Mouse (Mus musculus) activated CD4-positive, CD25-positive, alpha-beta regulatory T cell, adult 4 months (primary cell): ENCODE measurements around the gene Abcc4. TPM values are rescaled to one million over a fixed set of nuclear protein-coding genes. Genes with fewer than 3 reads are reported as not detected.

Experiments used
- ATAC-seq: one replicate; pipeline ENCODE4 v1.8.0; 2017
- polyA plus RNA-seq, 2 experiments: library from polyadenylated mRNA; unstranded; fragments of 100-300 nt; shearing (Covaris generic); gene quantifications; one replicate each; pipeline ENCODE4 v1.2.1; 2017

The Abcc4 gene
- polyA plus RNA-seq, 2 experiments from 2014 or later, result 8.8 to 9.8 TPM

DNA sequence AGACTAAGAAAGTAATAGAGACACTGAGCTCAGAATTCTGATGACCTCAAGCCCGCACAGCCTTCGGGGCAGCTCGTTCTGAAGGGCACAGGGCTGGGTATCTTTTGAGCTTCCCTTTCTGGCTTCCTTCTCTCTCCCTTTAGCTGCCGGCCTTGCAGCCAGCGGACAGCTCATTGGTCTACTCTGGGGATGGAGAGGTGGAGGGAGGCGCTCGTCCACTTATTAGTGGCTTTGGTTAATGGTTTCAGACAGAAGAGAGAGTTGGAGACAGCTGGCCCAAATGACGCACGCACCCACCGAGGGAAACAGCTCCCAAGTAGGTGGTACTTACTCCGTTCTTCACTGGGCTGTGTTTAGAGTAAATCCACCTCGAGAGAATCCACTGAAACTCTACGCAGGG, 214.7 kb downstream of the Abcc4 start:
- no peak for ATAC-seq

DNA sequence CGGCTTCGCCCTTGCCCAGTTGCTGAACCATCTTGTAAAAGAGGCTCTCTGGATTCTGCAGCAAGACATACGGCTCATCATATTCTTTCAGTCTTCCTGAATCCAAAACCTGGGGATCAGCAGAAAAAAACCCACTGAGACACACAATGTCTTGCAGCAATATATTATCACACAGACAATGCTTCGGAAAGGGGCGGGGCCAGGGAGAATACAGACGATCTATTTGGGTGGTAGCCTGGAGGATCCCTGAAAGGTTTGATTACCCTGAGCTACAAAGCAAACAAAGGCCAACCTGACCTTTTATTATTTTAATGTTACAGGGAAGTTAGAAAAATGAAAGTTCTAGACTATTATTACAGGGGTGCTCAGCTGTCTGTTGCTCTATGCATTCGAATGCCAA, 215.5 kb downstream of the Abcc4 start:
- ATAC-seq, result no peak

DNA sequence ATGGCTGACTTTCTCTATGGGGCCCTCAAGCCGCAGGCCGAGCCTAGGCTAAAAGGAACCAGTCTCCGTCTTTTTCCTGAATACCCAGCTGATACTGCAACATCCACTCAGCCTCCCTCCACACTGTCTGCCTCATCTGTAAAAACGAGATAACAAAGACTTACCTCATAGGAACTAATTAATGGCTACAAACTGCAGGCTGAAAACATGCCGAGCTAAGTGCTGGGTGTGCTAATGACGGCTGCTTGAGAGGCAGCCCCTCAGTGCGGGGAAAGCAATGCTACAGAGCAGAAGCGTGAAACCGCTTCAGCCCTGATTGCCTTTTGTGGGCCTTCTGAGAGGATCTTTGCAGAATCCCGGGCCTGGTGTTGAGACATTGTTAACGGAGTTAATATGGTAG, 219.7 kb downstream of the Abcc4 start:
- no peak for ATAC-seq

DNA sequence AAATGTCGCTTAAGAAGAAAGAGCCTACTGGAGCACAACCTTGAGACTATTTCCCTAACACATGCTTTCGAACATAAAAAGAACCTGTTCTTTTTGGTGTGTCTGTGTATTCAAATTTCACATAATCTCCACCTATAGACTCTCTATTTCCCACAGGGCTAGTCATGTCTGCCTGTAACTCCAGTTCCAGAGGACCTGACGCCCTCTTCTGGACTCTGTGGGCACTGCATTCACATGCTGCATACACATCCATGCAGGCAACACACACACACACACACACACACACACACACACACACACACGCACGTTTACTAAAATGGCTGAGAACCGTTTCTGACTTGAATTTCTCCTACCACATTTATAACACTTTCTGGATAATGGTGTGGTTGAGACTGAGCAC, 220.4 kb downstream of the Abcc4 start:
- ATAC-seq, result no peak

DNA sequence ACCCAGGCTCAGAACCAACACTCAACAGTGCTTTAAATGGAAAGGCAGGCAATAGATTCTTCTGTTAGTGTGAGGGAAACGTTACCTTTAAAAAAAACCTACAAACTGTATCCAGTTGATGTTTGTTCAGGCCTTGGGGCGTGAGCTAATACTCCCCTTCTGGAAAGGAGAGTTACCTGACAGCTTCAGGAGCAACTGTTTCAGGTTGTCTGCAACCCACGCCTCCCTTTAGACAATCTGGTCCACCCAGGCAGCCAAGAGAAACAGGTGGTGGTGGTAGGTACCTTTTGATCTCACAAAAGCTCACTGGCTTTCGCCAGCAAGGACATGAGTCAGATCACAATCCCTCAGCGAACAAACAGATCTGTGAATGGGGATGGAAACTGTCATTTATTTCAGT, 223.7 kb downstream of the Abcc4 start:
- ATAC-seq, result no peak

DNA sequence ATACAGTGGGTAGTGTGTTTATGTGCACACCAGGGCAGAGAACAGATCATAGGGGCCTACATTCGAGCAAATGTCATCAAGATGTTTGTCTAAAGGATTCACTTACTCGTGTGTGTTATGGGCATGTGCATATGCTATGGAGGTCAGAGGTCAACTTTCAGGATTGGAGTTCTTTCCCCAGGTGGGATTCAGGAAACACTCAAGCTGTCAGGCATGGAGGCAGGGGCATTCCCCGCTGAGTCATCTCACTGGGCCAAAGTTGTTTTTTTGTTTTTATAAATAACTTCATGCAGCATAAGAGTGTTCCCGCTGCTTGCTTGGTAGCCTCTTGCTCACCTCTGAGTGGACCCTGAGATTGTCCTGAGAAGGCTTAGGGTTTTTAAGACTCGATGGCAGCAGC, 224.2 kb downstream of the Abcc4 start:
- no peak for ATAC-seq

DNA sequence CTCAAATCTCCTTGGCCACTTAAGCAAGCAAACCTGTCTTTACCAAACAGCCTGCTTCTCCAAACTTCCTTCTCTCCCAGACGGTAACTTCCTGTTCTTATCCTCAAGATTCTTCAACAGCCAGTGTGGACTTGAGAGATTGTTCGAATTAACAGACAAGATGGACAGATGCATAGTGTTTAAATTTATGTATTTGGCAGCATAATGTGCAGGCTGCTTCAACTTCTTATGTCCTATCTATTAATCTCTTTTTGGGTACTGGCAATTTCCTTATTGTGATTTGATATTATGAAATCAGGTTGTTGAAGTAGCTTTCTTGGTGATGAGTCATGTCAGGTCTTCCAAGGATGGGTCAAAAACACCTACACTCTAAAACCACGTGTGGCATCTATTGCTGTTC, 229.7 kb downstream of the Abcc4 start:
- ATAC-seq, result no peak

DNA sequence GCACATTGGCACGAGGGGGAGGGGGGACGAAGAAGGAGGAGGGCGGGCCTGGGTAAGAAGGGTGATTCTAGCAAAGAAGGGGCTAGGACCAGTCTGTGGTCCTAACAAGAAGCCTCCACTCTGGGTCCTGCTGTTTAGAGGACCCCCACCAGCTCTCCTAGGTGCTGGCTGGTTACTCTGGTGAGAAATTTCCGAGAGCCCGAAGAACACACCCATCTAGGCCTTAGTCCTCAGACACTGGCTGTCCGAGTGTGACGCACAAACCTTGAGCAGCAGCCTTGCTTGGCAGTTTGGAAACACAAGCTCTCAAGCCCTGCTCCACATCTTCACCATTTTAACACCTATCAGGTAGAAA, 230.9 kb downstream of the Abcc4 start:
- ATAC-seq, result no peak

DNA sequence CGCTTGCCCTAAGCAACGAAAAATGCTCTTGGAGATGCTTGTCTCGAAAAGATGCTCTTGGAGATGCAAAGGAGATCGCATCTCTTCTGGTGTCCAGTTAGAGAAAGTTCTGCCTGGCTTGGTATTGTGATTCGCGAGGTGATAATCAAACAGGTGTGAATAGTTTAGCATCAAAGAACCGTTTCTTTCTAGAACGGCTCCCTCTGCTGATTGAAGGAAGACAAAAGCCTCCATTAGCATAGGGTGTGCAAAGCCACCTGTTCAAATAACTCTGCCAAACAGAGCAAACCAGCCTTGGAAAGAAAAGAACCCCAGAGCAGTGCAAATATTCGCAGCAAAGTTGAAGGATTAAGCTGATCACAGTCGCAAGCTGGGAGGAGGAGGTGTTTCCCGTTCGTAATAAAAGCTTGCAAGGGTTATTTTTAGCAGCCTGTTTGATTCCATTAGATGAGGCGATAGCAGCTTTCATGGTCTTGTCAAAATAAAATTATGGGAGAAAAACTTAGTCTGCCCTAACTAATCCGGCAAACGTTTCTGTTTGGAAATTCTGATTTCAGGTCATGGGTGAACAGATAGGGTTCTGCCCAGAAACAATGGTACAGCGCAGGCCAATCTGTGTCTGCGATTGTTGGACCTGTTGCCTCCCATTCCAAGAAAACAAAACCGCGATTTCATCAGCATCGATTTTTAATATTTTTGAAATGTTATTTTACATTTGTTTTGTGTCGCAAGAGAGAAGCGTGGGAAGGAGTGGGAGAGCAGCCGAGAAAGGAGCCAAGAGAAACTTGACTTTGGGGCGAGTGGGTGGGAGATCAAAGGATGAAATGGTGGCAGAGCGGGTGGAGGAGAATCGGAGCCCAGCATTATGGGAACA, 231.6 kb downstream of the Abcc4 start:
- no peak for ATAC-seq

DNA sequence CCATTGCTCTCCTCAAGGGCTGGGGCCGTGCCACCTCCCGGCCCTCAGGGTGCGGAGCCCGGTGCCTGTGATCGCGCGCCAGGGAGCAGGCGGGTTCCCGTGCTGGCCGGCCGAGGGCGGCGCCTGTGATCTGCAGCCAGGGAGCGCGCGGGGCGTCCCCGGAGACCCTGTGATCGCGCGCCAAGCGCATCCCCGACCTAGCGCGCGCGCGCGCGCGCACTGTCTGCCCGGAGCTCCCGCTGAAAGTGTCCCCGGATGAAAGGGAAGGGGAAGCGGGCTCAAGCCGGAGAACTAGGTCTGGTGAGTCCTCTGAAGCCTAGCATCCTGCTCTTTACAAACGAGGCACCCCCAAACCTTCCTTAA, 232.2 kb downstream of the Abcc4 start:
- ATAC-seq, result no peak

DNA sequence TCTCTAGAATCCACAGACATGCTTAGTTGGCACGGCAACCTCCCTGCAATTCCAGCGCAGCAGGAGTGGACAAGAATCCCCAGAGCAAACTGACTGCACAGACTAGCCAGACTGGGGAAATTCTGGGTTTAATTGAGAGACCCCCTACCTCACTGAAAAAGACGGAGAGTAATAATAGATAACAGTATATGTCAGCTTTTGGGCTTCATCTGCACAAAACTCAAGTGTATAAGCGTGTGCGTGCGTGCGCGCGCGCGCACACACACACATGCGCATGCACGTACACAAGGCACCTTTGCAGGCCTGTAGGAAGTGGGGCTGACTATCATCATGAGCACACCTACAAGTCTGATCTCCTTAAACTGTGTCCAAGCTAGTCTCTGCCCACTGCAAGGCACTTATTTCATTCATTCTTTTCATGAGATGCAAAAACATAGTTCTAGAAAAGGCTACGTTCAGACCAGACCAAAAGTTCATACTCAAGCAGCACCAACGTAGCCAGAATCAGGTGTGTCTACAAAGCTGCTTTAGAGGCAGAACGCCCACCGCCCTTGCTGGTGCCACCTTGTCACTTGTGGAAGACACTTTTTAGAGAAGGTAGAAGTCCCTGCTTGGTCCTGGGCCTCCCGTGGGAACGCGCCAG, 232.7 kb downstream of the Abcc4 start:
- ATAC-seq, result no peak

DNA sequence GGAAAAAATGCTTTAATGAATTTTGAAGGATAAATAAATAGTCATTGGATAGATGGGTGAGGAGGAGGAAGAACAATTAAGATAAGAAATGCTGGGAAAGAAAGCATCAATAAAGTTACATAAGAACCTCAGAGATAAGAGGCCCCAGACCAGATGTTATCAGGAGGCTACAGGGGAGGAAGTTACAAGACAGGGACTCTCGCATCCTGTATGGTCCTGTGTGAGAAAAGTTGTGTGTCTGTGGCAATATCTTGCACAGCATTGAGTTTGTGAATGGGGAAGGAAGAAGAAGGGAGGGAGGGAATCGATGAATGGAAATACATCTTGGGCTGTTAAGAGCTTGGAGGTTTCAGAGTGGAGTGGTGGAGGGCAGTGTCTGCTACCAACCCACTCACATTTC, 240.7 kb downstream of the Abcc4 start:
- no peak for ATAC-seq

DNA sequence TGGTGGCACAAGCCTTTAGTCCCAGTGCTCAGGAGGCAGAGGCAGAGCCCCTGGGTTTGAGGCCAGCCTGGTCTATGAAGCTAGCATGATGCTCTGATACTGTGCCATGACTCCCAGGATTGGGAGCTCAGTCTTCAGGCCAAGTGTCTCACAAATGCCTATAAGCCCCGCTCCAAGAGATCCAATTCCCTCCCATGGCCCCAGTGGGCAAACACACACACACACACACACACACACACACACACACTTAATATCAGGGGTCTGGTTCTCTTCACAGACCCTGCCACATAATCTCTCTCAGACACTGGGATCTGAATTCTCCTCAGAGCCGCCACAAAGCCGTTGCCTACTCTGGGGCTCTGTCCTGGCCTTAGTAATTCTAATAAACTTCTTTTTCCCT, 241.6 kb downstream of the Abcc4 start:
- ATAC-seq, result no peak

DNA sequence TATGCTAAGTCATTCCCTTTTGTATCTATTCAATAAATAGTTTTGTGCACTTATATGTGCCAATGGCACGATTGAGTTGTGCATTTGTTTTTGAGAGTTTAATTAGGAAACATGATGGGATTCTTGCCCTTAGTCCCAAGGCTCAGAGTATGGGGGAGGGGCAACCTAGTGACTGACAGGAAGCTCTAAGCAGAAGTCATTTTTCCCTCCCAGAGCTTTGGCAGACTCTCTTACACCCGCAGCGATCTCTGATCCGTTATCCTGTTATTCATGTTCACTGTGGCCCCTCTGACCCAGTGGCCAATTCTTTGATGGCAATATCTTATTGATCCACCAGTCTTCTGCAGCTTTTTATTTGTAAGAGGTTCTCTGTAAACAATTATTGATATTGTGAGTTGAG, 253.4 kb downstream of the Abcc4 start:
- no peak for ATAC-seq

DNA sequence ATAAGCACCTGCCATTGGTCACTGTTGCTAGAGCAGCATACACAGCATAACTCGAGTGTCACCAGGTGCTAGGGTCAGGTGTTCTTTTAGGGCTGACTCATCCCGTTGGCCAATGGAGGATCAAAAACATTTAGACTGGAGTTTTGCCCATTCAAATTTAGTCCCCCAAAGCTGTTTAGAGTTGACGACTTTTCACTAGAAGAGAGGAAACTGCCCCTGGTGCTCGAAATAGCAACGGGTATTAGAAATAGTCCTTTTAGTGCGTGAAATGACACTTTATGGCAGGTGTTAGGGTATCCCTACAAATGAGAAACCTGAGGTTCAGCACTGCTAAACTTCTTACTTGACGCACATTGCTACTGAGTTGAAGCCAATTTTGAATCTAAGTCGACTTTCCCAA, 265.9 kb downstream of the Abcc4 start:
- ATAC-seq, result no peak

DNA sequence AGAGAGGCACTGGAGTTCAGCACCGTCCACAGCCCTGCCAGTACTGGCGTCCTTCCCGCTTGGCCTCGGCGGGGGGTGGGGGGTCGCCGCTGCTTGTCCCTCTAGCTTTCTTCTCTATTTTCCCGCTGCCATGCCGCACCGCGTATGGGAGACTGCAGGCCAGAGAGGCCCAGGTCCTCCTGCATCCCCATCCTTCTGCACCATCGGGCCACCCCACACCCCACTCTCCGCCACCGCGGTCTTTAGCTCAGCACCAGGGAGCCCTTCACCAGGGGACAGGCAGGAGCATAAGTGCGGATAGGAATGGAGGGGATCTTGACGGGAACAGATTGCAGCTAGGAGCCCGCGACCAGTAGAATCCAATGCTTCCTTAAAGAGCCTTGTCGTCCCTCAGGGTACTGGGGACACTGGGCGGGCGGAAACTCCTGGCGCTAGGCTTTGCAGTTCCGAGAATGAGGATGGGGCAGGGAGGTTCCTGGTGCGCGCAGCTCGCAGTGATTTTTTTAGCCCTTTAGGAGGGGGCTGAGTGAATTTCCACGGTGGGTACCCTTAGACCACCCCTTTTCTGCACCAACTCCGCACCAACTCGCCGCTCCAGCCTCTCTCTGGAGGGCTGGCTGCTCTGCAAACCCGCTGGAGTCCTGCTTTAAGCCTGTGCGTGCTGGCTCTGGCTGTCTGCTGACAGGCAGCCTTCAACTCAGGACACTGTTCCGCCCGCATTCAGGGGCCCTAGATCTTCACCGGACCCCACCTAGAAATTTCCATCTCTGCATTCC, 268.7 kb downstream of the Abcc4 start:
- no peak for ATAC-seq

DNA sequence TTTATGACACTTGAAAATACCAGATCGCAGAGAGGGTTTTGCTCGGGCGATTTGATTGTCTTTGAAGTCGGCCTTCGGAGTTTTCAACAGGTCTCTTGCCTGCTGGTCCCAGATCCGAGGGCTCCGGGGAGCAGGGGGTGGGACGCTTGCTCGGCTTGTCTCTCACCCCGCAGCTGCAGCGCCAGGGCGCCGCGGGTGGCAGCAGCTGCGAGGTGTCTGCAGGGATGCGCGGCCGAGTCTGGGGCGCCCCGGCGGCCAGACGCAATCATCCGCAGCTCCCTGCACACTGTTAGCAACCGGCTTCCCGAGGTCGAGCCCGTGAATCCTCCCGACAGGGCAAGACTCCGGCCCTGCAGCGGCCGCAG, 269.2 kb downstream of the Abcc4 start:
- no peak for ATAC-seq

DNA sequence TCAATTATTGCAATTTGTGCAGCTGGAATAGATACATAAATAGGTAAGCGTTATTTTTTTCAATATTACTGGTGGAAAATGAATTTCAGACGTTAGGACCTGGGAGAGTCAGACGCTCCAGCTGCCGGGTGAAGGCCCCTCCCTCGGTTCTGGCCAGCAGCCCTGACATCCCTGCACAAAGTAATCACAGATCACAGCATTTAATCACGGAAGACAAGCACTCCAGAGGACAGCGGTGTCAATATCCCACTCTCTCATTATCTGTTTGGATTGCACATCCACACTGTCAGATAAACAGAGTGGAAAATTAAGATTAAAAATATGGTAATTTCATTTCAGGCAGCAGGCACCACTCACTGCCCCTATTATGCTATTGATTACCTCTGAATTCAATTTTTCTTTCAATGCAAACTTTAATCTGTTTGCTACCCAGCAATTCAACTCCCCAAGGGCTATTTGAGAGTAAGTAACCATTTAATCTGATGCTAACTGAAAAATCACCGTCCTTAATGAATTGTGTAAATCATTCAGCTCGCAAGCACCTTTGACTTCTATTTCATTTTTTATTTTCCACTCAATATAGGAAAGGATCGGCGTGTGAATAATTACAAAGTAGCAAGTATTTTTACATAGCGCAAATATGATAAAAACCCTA, 270.2 kb downstream of the Abcc4 start:
- no peak for ATAC-seq

DNA sequence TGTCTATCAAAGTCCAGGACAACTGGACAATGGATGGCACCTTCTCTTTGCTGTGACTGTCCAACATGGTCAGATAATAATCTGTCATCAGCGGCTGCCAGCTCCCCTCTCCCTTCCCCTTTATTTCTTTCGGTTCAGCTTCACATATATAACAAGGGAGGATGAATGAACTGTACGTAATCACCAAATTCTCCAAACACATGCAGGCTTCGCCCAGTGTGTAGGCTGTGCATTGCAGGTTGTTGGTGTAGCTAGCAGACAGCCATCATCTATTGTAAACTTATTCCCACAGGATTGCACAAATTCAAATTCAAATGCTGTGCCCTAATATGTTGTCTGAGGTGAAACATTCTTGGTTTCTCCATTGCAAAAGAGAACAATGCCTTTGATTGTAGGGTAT, 271.2 kb downstream of the Abcc4 start:
- no peak for ATAC-seq

DNA sequence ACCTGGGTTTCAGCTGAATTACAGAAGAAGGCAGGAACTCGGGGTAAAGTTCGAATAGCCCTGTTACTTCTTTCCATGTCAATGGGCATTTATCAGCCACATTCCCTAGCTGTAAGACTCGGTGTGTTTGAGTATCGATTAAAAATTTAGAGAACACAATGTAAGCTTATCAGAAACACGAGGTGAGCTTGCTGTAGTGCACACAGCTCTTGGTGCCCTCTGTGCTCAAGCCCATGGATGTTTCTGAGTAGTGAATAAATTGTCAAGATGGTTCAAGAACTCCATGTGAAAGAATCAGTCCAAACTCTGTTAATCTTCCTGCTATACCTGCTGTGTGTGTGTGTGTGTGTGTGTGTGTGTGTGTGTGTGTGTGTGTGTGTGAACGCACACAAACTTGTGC, 272.2 kb downstream of the Abcc4 start:
- ATAC-seq, result no peak
